16 mouse cellular contexts compared by ENCODE assay signal in genomic region chr8:103007284-103007984, GRCm38 (mm10).
"Had no signal": no experiment of that assay in that cellular context is flagged by ENCODE, and none has a peak within 500 bp of the region (broad histone marks: within the 10 kb centered on the region; RNA-seq: fewer than 3 reads in every experiment).

No protein-coding gene starts in this region.

- H3K9me3 ChIP-seq: limb, embryonic 10.5 days; liver, embryonic 15.5 days; lung, embryonic 15.5 days; megakaryocyte, embryonic 14.5 days; midbrain, embryonic 13.5 days; neural tube, embryonic 15.5 days had no signal

- H3K9ac ChIP-seq: liver, embryonic 15.5 days; lung, embryonic 15.5 days; midbrain, embryonic 13.5 days; neural tube, embryonic 15.5 days had no signal

- H3K27ac ChIP-seq: left cerebral cortex, adult 2 months; limb, embryonic 10.5 days; liver, embryonic 15.5 days; lung, embryonic 15.5 days; macrophage; midbrain, embryonic 13.5 days; neural tube, embryonic 15.5 days had no signal

- ATAC-seq: intestine, postnatal 0 days; midbrain, embryonic 13.5 days had no signal

- H3K36me3 ChIP-seq: limb, embryonic 10.5 days; liver, embryonic 15.5 days; lung, embryonic 15.5 days; midbrain, embryonic 13.5 days; neural tube, embryonic 15.5 days had no signal

- H3K4me1 ChIP-seq: limb, embryonic 10.5 days; liver, embryonic 15.5 days; lung, embryonic 15.5 days; megakaryocyte, embryonic 14.5 days; midbrain, embryonic 13.5 days; neural tube, embryonic 15.5 days had no signal

- DNase-seq: kidney, postnatal 25 days; lung, postnatal 14 days; right cerebral cortex, adult 18-20 months; right cerebral cortex, postnatal 25 days; thymus, postnatal 4 days had no signal

- H3K4me2 ChIP-seq: liver, embryonic 11.5 days; liver, embryonic 15.5 days; lung, embryonic 15.5 days; midbrain, embryonic 13.5 days; neural tube, embryonic 15.5 days had no signal

- H3K4me3 ChIP-seq: left cerebral cortex, adult 2 months; limb, embryonic 10.5 days; liver, embryonic 15.5 days; lung, embryonic 15.5 days; megakaryocyte, embryonic 14.5 days; midbrain, embryonic 13.5 days; myocyte; neural tube, embryonic 15.5 days had no signal

- H3K27me3 ChIP-seq: liver, embryonic 15.5 days; lung, embryonic 15.5 days; megakaryocyte, embryonic 14.5 days; midbrain, embryonic 13.5 days; neural tube, embryonic 15.5 days had no signal
